Mouse (Mus musculus) liver, postnatal 0 days (tissue): Measurements from ENCODE around the gene Nsmce1.

Experiments
- CTCF ChIP-seq: sonication (generic); IDR thresholded peaks from 2 replicates; pipeline ENCODE4 v1.5.1; 2016; ENCODE audit warnings: antibody characterized with exemption, low read depth
- EP300 ChIP-seq: IDR thresholded peaks from 2 replicates; pipeline ENCODE4 v1.6.1; 2016; ENCODE audit warnings: antibody characterized with exemption, low read depth, mild to moderate bottlenecking

DNA sequence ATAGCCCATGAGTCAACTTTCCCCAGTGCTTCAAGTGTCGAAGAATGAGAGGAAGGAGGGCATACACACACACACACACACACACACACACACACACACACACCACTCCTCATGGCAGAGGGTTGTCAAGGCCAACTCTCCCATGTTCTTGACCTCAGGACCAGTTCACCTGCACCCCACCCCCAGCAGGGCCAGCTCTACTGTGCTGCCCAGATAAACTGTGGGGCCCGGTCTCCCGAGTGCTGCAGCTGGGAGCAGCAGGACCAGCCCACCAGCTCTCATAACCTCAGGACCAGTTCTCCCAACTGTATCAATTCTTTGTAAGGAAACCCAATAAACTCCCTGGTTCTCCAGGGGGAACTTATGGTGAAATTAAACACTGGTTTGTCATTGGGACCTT is 28.3 kb upstream of the Nsmce1 start:
- TF ChIP-seq EP300 (no peak), CTCF (no peak)
